In genomic region chr2:110191965-110192701, GRCm38 (mm10) we compare ENCODE assay signal across 8 mouse cellular contexts.
DNase-seq lines count a peak whose midpoint lies in the region; ATAC-seq lines count a peak whose summit lies in the region.

No protein-coding gene starts in this region.

- DNase-seq in adrenal gland, postnatal 14 days: peak; percentile 89
- DNase-seq in heart, postnatal 25 days (ENCODE audit: low spot score): peak; percentile 46
- DNase-seq in kidney, postnatal 4 days: peak; percentile 96 to 97
- DNase-seq in urinary bladder, adult 2 months (ENCODE audit: low spot score): peak; percentile 74
- no peak for DNase-seq in spleen, adult 12 weeks (ENCODE audit: low spot score)

- H3K9me3 ChIP-seq in forebrain, embryonic 12.5 days: no peaks in the 10 kb centered on the region
- no peaks in the 10 kb centered on the region for H3K9me3 ChIP-seq in midbrain, embryonic 13.5 days

- H3K4me1 ChIP-seq in forebrain, embryonic 12.5 days: peaks cover 24% of the 10 kb centered on the region
- peaks cover 16% of the 10 kb centered on the region for H3K4me1 ChIP-seq in midbrain, embryonic 13.5 days (replicated peaks)

- peak overlapping the region; percentile 35 for H3K4me2 ChIP-seq in forebrain, embryonic 12.5 days
- H3K4me2 ChIP-seq in midbrain, embryonic 13.5 days (replicated peaks): peak overlapping the region; percentile 27

- peak overlapping the region; percentile 14; the same call in 1 of the 2 replicates for H3K27ac ChIP-seq in forebrain, embryonic 12.5 days
- H3K27ac ChIP-seq in midbrain, embryonic 13.5 days: no peak overlapping the region

- WGBS in forebrain, embryonic 12.5 days: 24% methylated on average over 15 of the region's 15 CpGs
- WGBS in midbrain, embryonic 13.5 days: 19% methylated on average over 15 of the region's 15 CpGs

- no peaks in the 10 kb centered on the region for H3K36me3 ChIP-seq in forebrain, embryonic 12.5 days (replicated peaks)
- no peaks in the 10 kb centered on the region for H3K36me3 ChIP-seq in midbrain, embryonic 13.5 days

- no peak overlapping the region for H3K4me3 ChIP-seq in forebrain, embryonic 12.5 days (replicated peaks)
- H3K4me3 ChIP-seq in midbrain, embryonic 13.5 days (replicated peaks): peak overlapping the region; percentile 2; the same call in 1 of the 2 replicates

- no peak overlapping the region for H3K9ac ChIP-seq in forebrain, embryonic 12.5 days
- no peak overlapping the region for H3K9ac ChIP-seq in midbrain, embryonic 13.5 days (replicated peaks)

- ATAC-seq in forebrain, embryonic 12.5 days (ENCODE audit: low FRiP score): peak; percentile 73; the same call in 1 of the 2 replicates
- ATAC-seq in midbrain, embryonic 13.5 days: peak; percentile 74
- no peak for ATAC-seq in erythroblast, adult 5-6 weeks (replicated peaks; ENCODE audit: low FRiP score, poor library complexity, severe bottlenecking)

- H3K27me3 ChIP-seq in forebrain, embryonic 12.5 days: no peaks in the 10 kb centered on the region
- H3K27me3 ChIP-seq in midbrain, embryonic 13.5 days: no peaks in the 10 kb centered on the region

- intact Hi-C loops in heart, postnatal 25 days (cut with DNase I): no loop called here
